Mouse (Mus musculus) myocyte (in vitro differentiated cells): Measurements from ENCODE around the gene Sstr3.
A peak's percentile ranks its signal among the peaks of the same experiment; 100 is the strongest.

Experiments used
- E2F4 ChIP-seq: IDR thresholded peaks from one replicate; pipeline ENCODE4 v1.6.1; 2011; ENCODE audit warnings: mild to moderate bottlenecking, control low read depth, moderate library complexity; ENCODE audit not compliant: insufficient read depth
- MAX ChIP-seq: IDR thresholded peaks from one replicate; pipeline ENCODE4 v1.6.1; 2011; ENCODE audit warnings: low read depth, mild to moderate bottlenecking, control low read depth
- MYOG ChIP-seq, 3 experiments: IDR thresholded peaks; one replicate each; pipeline ENCODE4 v1.6.1; 2011; ENCODE audit warnings: control low read depth in 2 of 3, low read depth in 2 of 3, mild to moderate bottlenecking in 2 of 3; ENCODE audit not compliant: insufficient read length in 2 of 3, control insufficient read depth in 1 of 3, insufficient read depth in 1 of 3
- POLR2A ChIP-seq: IDR thresholded peaks from one replicate; pipeline ENCODE4 v1.6.1; 2011; ENCODE audit warnings: low read depth, mild to moderate bottlenecking, control low read depth, moderate library complexity; ENCODE audit not compliant: insufficient read length
- SRF ChIP-seq: IDR thresholded peaks from one replicate; pipeline ENCODE4 v1.6.1; 2011; ENCODE audit warnings: low read depth; ENCODE audit not compliant: control insufficient read depth, insufficient read length
- TCF12 ChIP-seq: IDR thresholded peaks from one replicate; pipeline ENCODE4 v1.6.1; 2011; ENCODE audit warnings: mild to moderate bottlenecking, control low read depth; ENCODE audit not compliant: poor library complexity, insufficient read depth, severe bottlenecking
- TCF3 ChIP-seq: IDR thresholded peaks from one replicate; pipeline ENCODE4 v1.6.1; 2011; ENCODE audit warnings: low read depth, control low read depth; ENCODE audit not compliant: insufficient read length

DNA sequence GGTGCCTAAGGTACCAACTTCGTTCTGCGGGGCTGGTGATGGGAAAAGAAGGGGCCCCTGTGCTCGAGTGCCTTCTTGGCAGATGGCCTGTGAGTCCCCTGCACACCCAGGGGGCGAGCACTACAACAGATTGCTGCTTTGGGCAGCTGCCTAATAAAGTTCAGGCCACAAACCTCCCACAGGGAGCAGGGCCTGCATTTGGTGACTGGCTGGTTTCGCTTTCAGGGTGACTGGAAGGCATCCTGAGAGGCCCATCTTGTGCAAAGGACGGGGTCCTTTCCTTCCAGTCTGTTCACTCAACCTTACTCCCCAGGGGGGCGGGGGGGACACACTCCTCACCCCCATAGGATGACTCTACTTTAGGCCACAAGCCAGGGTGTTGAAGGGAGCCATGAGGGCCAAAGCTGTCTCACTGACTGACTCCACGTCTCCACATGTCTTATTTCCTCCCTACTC, 34.3 kb downstream of the Sstr3 start:
- TF ChIP-seq POLR2A, result no peak
- TF ChIP-seq MYOG (IDR thresholded peaks at IDR 0.05; ENCODE audit: control insufficient read depth in 1 of 3, insufficient read depth in 1 of 3, insufficient read length in 2 of 3, low read depth in 2 of 3), result peak in 2 of 3 experiments; percentile 70 to 91
- TF ChIP-seq TCF12, result peak; percentile 29
- TF ChIP-seq TCF3, result no peak
- TF ChIP-seq E2F4, result no peak
- TF ChIP-seq MAX, result no peak
- TF ChIP-seq SRF, result no peak
